Mouse (Mus musculus): ENCODE data around the gene Cfap52.

Gene Cfap52

GRCm38 (mm10) chr11:67965242-67965883, at the start of gene Cfap52:
Cfap52 (minus strand) TSS chr11:67965651.
- peak; percentile 59 to 70 for DNase-seq (ENCODE audit: low spot score in 2 of 2)

- no peak for DNase-seq (ENCODE audit: low spot score in 2 of 2)
Measured at GRCm38 (mm10) chr11:68012207-68012606, 46.8 kb upstream of the Cfap52 start.

DNA sequence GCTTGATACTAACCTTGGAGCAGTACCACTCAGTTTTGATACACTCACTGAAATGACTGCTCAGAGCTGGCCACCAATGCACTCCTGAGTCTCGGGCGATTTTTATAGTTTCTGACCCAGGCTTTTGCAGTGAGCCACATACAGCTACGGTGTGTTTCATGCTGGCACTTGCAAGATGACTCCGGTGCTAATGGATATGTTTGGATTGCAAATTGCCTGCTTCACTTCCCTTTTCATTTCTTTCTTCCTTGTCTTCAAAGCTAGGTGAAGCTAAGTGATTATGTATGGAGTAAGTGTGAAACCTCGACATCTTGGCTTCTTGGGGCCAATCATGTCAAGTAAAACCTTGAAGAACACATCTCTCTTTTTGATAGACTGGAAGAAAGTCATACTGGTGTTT, 43.9 kb upstream of the Cfap52 start:
- no peak for DNase-seq (ENCODE audit: low spot score in 2 of 2)

GRCm38 (mm10) chr11:68007645-68008044, 42.2 kb upstream of the Cfap52 start:
- DNase-seq (ENCODE audit: low spot score in 2 of 2), result no peak

- no peak for DNase-seq (ENCODE audit: low spot score in 2 of 2)
Measured at GRCm38 (mm10) chr11:68006216-68006789, 40.9 kb upstream of the Cfap52 start.

DNA sequence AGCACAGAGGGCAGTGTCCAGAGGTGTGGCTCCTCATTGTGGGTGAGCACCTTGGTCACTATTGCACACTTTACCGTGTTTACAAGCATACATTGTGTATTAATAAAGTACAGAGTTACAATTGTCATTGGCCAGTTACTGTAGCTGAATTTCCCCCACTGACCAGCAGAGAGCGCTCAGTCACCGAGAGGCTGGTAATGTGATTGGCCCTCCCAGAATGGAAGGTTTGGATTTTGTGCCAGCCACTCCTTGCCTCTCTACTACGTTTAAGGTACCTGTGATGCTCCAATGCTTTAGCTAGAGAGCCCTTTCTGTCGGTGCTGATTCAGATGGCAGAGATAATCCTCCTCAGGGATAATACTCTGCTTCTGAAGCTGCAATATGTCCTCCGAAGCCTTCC, 38.7 kb upstream of the Cfap52 start:
- peak in 1 of 2 experiments; percentile 25 for DNase-seq (ENCODE audit: low spot score in 2 of 2)

GRCm38 (mm10) chr11:67999629-68000028, 34.2 kb upstream of the Cfap52 start:
- DNase-seq (ENCODE audit: low spot score in 2 of 2), result no peak

- DNase-seq (ENCODE audit: low spot score in 2 of 2), result no peak
Measured at GRCm38 (mm10) chr11:67998905-67999304, 33.5 kb upstream of the Cfap52 start.

GRCm38 (mm10) chr11:67995965-67996364, 30.5 kb upstream of the Cfap52 start:
- no peak for DNase-seq (ENCODE audit: low spot score in 2 of 2)

- no peak for DNase-seq (ENCODE audit: low spot score in 2 of 2)
Measured at GRCm38 (mm10) chr11:67991240-67991639, 25.8 kb upstream of the Cfap52 start.

DNA sequence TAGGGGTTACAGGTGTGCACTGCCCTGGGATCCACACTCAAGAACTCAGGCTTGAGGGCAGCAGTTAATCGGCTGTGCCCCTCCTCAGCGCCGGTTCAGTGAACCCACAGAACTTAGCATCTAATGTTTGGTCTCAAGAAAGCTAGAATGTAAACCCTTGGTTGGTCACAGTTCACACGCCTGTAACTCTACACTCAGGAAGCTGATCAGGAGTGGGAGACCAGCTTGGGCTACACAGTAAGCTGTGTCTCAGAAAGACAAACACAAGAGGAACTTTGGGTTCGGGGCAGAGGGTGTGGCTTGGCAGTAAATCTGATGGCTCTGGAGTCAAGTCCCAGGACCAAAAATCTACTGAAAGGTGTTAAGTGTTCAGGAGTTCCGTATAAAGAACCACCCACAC, 18.1 kb upstream of the Cfap52 start:
- DNase-seq (ENCODE audit: low spot score in 2 of 2), result no peak

DNA sequence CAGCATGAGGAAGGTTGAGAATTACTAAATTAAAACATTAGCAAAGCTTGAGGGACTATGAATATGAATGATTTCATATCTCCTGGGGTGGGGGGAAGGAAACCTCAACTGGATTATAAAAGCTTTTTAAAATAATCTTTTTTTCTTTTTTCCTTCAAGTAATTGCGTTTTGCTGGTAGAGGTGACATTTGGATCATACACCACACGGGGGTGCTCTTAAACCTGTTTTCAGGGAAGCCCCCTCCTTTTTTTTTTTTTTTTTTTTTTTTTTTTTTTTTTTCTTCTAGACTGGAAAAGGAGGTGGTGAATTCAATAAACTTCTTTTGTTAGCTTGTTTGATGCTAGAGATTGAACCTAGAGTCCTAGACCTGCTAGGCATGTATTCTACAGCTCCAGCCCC, 9.8 kb upstream of the Cfap52 start:
- DNase-seq (ENCODE audit: low spot score in 2 of 2), result no peak

GRCm38 (mm10) chr11:67973225-67973624, 7.8 kb upstream of the Cfap52 start:
- no peak for DNase-seq (ENCODE audit: low spot score in 2 of 2)

DNA sequence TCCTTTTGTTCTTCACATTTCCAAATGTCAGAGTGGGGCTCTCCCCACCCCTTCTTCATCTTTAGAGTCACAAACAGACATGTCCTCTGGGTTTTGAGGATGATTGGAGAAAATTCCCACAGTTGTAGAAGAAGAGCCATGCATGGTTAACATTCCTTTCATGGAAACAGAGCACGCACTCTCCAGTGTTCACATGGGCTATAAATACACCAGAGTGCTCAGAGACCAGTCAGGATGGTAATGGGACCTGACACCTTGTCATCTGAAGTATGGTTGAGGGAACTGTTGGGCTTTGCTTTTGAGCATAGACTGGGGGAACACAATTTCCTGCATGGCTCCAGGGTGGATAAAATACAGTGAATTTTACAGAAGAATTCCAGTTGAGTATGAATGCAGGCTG, 7.2 kb upstream of the Cfap52 start:
- no peak for DNase-seq (ENCODE audit: low spot score in 2 of 2)

DNA sequence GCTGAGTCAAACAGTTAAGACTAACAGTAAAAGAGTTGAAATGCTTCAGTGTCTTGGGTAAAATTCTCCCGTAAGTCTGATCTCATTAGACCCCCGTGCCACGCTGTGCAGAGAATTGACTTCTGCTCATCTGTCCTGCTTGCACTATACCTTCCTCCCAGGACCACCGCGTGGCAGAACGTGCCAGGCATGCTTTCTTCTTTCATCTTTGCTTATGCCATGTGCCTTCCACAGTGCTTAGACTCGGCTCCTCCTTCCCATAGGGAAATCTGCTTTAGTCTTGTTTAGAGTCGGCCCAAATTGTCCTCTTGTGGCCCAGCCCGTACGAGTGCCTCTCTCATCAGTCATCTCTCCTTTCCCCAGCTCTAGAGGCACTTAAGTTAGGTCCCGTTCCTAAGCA, 2.4 kb upstream of the Cfap52 start:
- no peak for DNase-seq (ENCODE audit: low spot score in 2 of 2)

DNA sequence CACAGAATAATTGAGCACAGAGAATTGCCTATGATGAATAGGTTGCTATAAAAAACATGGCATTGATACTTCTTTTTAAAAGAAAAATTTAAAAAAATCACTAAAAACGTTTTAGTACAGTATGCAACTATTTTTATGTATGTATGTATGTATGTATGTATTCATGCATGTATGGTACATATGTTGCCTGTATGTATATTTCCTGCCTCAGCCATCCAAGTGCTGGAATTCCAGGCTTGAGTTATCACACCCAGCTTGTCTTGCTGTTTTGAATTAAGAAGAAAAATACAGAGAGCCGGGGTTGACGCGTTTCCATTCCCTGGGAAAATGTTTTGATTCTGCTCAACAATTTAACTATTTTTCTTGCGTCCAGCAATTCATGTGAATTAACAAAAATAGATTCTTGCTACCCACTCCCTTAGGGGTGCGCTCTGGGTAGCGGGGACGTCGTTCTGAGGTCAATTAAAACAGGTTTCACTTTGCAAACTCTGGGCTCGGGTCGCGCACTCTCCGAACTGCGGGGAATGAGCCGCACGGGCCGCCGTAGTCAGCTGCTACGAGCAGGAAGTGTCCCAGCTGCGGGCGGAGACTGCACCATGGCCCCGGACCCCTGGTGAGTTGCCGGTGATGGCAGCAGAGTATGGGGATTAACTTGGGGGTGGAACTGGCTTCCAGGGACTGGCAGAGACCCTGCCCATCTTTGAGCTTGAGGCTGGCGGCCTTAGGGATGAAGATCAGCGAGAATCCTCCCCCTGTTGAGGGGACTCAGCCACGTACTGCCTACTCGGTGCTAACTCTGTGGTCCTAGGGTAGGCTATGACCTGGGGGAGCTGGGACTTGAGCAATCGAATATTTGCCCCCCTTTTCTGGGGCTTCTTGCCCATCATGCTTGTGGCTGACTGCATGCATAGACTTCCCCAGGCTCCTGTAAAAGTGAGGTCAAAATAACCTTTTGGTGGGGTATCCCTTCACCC, 741 bp upstream of the Cfap52 start, which contains the start of gene Stx8:
Gene Stx8 (plus strand): TSS at position 289 of the 974 bp plus-strand sequence.
- DNase-seq (ENCODE audit: low spot score in 2 of 2), result peak; percentile 86 to 93

GRCm38 (mm10) chr11:67964110-67964509, 1.3 kb downstream of the Cfap52 start:
- no peak for DNase-seq (ENCODE audit: low spot score in 2 of 2)

GRCm38 (mm10) chr11:67954413-67954812, 11.0 kb downstream of the Cfap52 start:
- no peak for DNase-seq (ENCODE audit: low spot score in 2 of 2)

- no peak for DNase-seq (ENCODE audit: low spot score in 2 of 2)
Measured at GRCm38 (mm10) chr11:67953604-67954003, 11.8 kb downstream of the Cfap52 start.

DNA sequence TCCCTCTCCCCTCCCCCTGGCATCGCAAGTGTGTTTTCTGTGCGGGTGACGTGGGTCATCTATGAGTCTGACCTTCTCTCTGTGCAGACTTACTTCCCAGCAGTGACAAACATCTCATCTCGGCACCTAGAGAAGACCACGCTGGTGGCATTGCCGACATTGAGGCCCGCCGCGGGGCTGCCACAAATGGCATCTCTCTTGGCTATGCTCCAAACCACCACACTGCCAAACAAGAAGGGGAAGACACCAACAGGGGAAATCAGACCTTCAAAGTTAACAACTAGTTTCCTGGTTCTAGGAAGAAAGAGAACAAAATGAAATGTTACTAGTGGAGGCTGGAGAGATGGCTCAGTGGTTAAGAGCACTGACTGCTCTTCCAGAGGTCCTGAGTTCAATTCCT, 16.0 kb downstream of the Cfap52 start:
- no peak for DNase-seq (ENCODE audit: low spot score in 2 of 2)

DNA sequence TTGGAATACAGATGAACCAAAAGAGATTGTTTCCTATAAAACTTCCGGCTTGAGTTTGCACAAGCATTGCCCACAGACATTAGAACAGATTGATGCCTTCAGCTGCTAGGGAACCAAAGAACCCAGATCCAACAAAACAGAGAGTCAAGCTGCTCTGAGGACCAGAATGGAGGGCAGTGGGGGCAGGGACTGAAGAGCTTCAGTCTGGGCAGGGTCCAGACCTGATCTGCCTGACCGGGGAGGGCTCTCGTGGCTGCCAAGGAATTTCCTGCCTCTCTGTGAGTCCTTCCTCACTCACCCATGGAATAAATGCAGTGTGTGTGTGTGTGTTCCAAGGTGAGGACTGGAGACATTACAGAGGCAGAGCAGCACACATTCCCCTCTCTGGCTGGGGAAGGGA, 17.2 kb downstream of the Cfap52 start:
- DNase-seq (ENCODE audit: low spot score in 2 of 2), result no peak

- no peak for DNase-seq (ENCODE audit: low spot score in 2 of 2)
Measured at GRCm38 (mm10) chr11:67932156-67932555, 33.3 kb downstream of the Cfap52 start.
